Mouse (Mus musculus) B cell, adult (primary cell): ENCODE results near the gene Tmem165. TPM values are rescaled to one million over a fixed set of nuclear protein-coding genes. Genes with fewer than 3 reads are reported as not detected.

ENCODE experiments used
- total RNA-seq: library from RNA; stranded (reverse); gene quantifications from 4 replicates; pipeline ENCODE4 v1.2.4, GENCODE M21; 2023; ENCODE audit not compliant: inconsistent age

Gene Tmem165
- total RNA-seq, result 24.3 to 31.7 TPM (median 25.6 TPM) in 4 replicates

GRCm38 (mm10) chr5:76183750-76184261 is at the start of gene Tmem165:
TSS of gene Tmem165 (plus strand) at chr5:76183880.

GRCm38 (mm10) chr5:76139808-76140729 is 43.6 kb upstream of the Tmem165 start, which contains the start of gene Srd5a3:
TSS of gene Srd5a3 (plus strand) at chr5:76140271.

Other genes with a start within 250 kb of the Tmem165 start
- 0.10 TPM in 2 of 4 replicates, not detected in the others for gene Kdr, start 205.4 kb upstream of the Tmem165 start, total RNA-seq
- 31.6 to 45.4 TPM (median 38.1 TPM) in 4 replicates for gene Srd5a3, start 43.6 kb upstream of the Tmem165 start, total RNA-seq
- gene Clock, start 120.9 kb downstream of the Tmem165 start, total RNA-seq, result 21.3 to 27.4 TPM (median 22.8 TPM) in 4 replicates
- not detected in 4 replicates for gene Pdcl2, start 147.3 kb downstream of the Tmem165 start, total RNA-seq
- gene Nmu, start 179.9 kb downstream of the Tmem165 start, total RNA-seq, result not detected in 4 replicates